Mouse (Mus musculus): ENCODE measurements around the gene Ankrd54. TPM values are rescaled to one million over a fixed set of nuclear protein-coding genes. Genes with fewer than 3 reads are reported as not detected.

Ankrd54 gene
- 45.4 and 48.4 TPM in 2 replicates for polyA plus RNA-seq (2015; fragmentation: Nextera tagmentation; extraction: Ambion mirVana)

- 2% methylated on average over 70 of the region's 80 CpGs for WGBS
Measured at GRCm38 (mm10) chr15:79062376-79063159, at the start of gene Ankrd54. Gene Ankrd54, minus strand, starts transcription at chr15:79062893.

GRCm38 (mm10) chr15:79111774-79112173 is 49.1 kb upstream of the Ankrd54 start:
- peaks cover 15% of the 10 kb centered on the region; the same call in 1 of the 2 replicates for H3K36me3 ChIP-seq (ENCODE audit: insufficient read depth, low read length)
- H3K4me2 ChIP-seq (replicated peaks; ENCODE audit: low read depth, low read length) = no peak overlapping the region
- no peaks in the 10 kb centered on the region for H3K27me3 ChIP-seq (replicated peaks; ENCODE audit: insufficient read depth, low read length)
- WGBS = 25% methylated on average over 4 of the region's 4 CpGs
- H3K4me3 ChIP-seq (ENCODE audit: low read depth, low read length) = no peak overlapping the region
- no peak overlapping the region for H3K27ac ChIP-seq (ENCODE audit: low read length)
- DNase-seq (ENCODE audit: low spot score) (peak; percentile 55), ATAC-seq (no peak)
- no peak overlapping the region for H3K9ac ChIP-seq (replicated peaks; ENCODE audit: low read depth)
- no peak for TF ChIP-seq EP300 (IDR thresholded peaks at IDR 0.05)
- TF ChIP-seq CTCF (IDR thresholded peaks at IDR 0.05) = no peak
- peaks cover 23% of the 10 kb centered on the region; the same call in 1 of the 2 replicates for H3K4me1 ChIP-seq (ENCODE audit: insufficient read depth, low read depth, low read length)
- no peaks in the 10 kb centered on the region for H3K9me3 ChIP-seq (ENCODE audit: low read length)

More at GRCm38 (mm10) chr15:79062376-79063159, at the start of gene Ankrd54:
- peak within 1 kb of the TSS; percentile 78 for H3K9ac ChIP-seq (replicated peaks; ENCODE audit: low read depth)
- peak within 1 kb of the TSS; percentile 80 for H3K4me3 ChIP-seq (ENCODE audit: low read depth, low read length)
- H3K9me3 ChIP-seq (ENCODE audit: low read length) = no peaks in the 10 kb centered on the region
- no peak for TF ChIP-seq CTCF (IDR thresholded peaks at IDR 0.05)
- peak within 1 kb of the TSS; percentile 77 for H3K27ac ChIP-seq (ENCODE audit: low read length)
- DNase-seq (ENCODE audit: low spot score) (peak; percentile 100), ATAC-seq (peak; percentile 99)
- H3K27me3 ChIP-seq (replicated peaks; ENCODE audit: insufficient read depth, low read length) = no peaks in the 10 kb centered on the region
- H3K4me2 ChIP-seq (replicated peaks; ENCODE audit: low read depth, low read length) = peak within 1 kb of the TSS; percentile 83
- peaks cover 4% of the 10 kb centered on the region; the same call in 1 of the 2 replicates for H3K36me3 ChIP-seq (ENCODE audit: insufficient read depth, low read length)
- no peaks in the 10 kb centered on the region for H3K4me1 ChIP-seq (ENCODE audit: insufficient read depth, low read depth, low read length)

- ATAC-seq = no peak
- H3K9me3 ChIP-seq (ENCODE audit: low read length) = no peaks in the 10 kb centered on the region
- H3K27ac ChIP-seq (ENCODE audit: low read length) = no peak overlapping the region
Measured at GRCm38 (mm10) chr15:79110528-79110927, 47.8 kb upstream of the Ankrd54 start.

GRCm38 (mm10) chr15:79110031-79110430 is 47.3 kb upstream of the Ankrd54 start:
- WGBS = 19% methylated on average over 9 of the region's 9 CpGs
- H3K9ac ChIP-seq (replicated peaks; ENCODE audit: low read depth) = peak overlapping the region; percentile 82; the same call in 1 of the 2 replicates
- peaks cover 5% of the 10 kb centered on the region; the same call in 1 of the 2 replicates for H3K36me3 ChIP-seq (ENCODE audit: insufficient read depth, low read length)
- TF ChIP-seq EP300 (IDR thresholded peaks at IDR 0.05) = no peak
- TF ChIP-seq CTCF (IDR thresholded peaks at IDR 0.05) = no peak
- no peak for ATAC-seq
- peak overlapping the region; percentile 84 for H3K4me3 ChIP-seq (ENCODE audit: low read depth, low read length)
- no peak for DNase-seq (ENCODE audit: low spot score)
- no peak overlapping the region for H3K27ac ChIP-seq (ENCODE audit: low read length)
- H3K9me3 ChIP-seq (ENCODE audit: low read length) = no peaks in the 10 kb centered on the region
- H3K4me2 ChIP-seq (replicated peaks; ENCODE audit: low read depth, low read length) = peak overlapping the region; percentile 97
- no peaks in the 10 kb centered on the region for H3K27me3 ChIP-seq (replicated peaks; ENCODE audit: insufficient read depth, low read length)
- H3K4me1 ChIP-seq (ENCODE audit: insufficient read depth, low read depth, low read length) = peaks cover 23% of the 10 kb centered on the region; the same call in 1 of the 2 replicates

More at GRCm38 (mm10) chr15:79110528-79110927, 47.8 kb upstream of the Ankrd54 start:
- Histone ChIP-seq H3K4me3 (ENCODE audit: low read depth, low read length) (peak overlapping the region; percentile 84; the same call in 1 of the 2 replicates), H3K4me1 (ENCODE audit: insufficient read depth, low read depth, low read length) (peaks cover 23% of the 10 kb centered on the region; the same call in 1 of the 2 replicates), H3K27me3 (replicated peaks; ENCODE audit: insufficient read depth, low read length) (no peaks in the 10 kb centered on the region), H3K4me2 (replicated peaks; ENCODE audit: low read depth, low read length) (peak overlapping the region; percentile 97), H3K9ac (replicated peaks; ENCODE audit: low read depth) (no peak overlapping the region), H3K36me3 (ENCODE audit: insufficient read depth, low read length) (peaks cover 10% of the 10 kb centered on the region; the same call in 1 of the 2 replicates)
- TF ChIP-seq EP300 (IDR thresholded peaks at IDR 0.05) (no peak), CTCF (IDR thresholded peaks at IDR 0.05) (no peak)
- 51% methylated on average over 2 of the region's 2 CpGs for WGBS
- peak; percentile 55 for DNase-seq (ENCODE audit: low spot score)

- no peaks in the 10 kb centered on the region for H3K27me3 ChIP-seq (replicated peaks; ENCODE audit: insufficient read depth, low read length)
- TF ChIP-seq CTCF (IDR thresholded peaks at IDR 0.05) (no peak), EP300 (IDR thresholded peaks at IDR 0.05) (no peak)
- no peaks in the 10 kb centered on the region for H3K36me3 ChIP-seq (ENCODE audit: insufficient read depth, low read length)
- DNase-seq (ENCODE audit: low spot score) = no peak
- peak overlapping the region; percentile 91 for H3K27ac ChIP-seq (ENCODE audit: low read length)
- H3K4me1 ChIP-seq (ENCODE audit: insufficient read depth, low read depth, low read length) = peaks cover 23% of the 10 kb centered on the region; the same call in 1 of the 2 replicates
- peak overlapping the region; percentile 82 for H3K9ac ChIP-seq (replicated peaks; ENCODE audit: low read depth)
- no peaks in the 10 kb centered on the region for H3K9me3 ChIP-seq (ENCODE audit: low read length)
- under 1% methylated on average over 20 of the region's 46 CpGs for WGBS
- peak overlapping the region; percentile 97 for H3K4me2 ChIP-seq (replicated peaks; ENCODE audit: low read depth, low read length)
- ATAC-seq = peak; percentile 47
- H3K4me3 ChIP-seq (ENCODE audit: low read depth, low read length) = peak overlapping the region; percentile 84
Measured at GRCm38 (mm10) chr15:79109321-79109934, 46.7 kb upstream of the Ankrd54 start.

Measured in lung, postnatal 0 days (tissue).